Mouse (Mus musculus) forebrain, embryonic 14.5 days (tissue): ENCODE measurements around the gene Nol12. TPM values are rescaled to one million over a fixed set of nuclear protein-coding genes. Genes with fewer than 3 reads are reported as not detected.

ENCODE experiments used
- ATAC-seq: fragments of 200-750 bp; cut with Nextera tagmentation; 2 replicates; pipeline ENCODE4 v1.8.0; 2017; ENCODE audit warnings: mild to moderate bottlenecking, moderate library complexity
- DNase-seq: peaks from one replicate; pipeline ENCODE4 v3.0.0-alpha.2; 2015; ENCODE audit warnings: low spot score
- H3K27ac ChIP-seq: fragments of 300-500 bp; sonication (generic); 2 replicates; pipeline ENCODE4 v1.5.1; 2014; ENCODE audit warnings: low read depth, mild to moderate bottlenecking, control low read depth, low read length, moderate library complexity
- H3K27me3 ChIP-seq: fragments of 300-500 bp; sonication (generic); replicated peaks from 2 replicates; pipeline ENCODE4 v1.6.1; 2014; ENCODE audit warnings: low read length, control low read depth, mixed read lengths; ENCODE audit not compliant: control insufficient read depth, insufficient read depth
- H3K36me3 ChIP-seq: fragments of 300-500 bp; sonication (generic); 2 replicates; pipeline ENCODE4 v1.6.1; 2014; ENCODE audit warnings: low read length, control low read depth; ENCODE audit not compliant: control insufficient read depth, insufficient read depth
- H3K4me1 ChIP-seq: fragments of 300-500 bp; sonication (generic); 2 replicates; pipeline ENCODE4 v1.6.1; 2014; ENCODE audit warnings: antibody characterized with exemption, low read length, control low read depth; ENCODE audit not compliant: control insufficient read depth, insufficient read depth
- H3K4me2 ChIP-seq: fragments of 300-500 bp; sonication (generic); 2 replicates; pipeline ENCODE4 v1.6.1; 2014; ENCODE audit warnings: mild to moderate bottlenecking, control low read depth, low read length
- H3K4me3 ChIP-seq: fragments of 300-500 bp; sonication (generic); 2 replicates; pipeline ENCODE4 v1.5.1; 2014; ENCODE audit warnings: low read depth, low read length, control low read depth
- H3K9ac ChIP-seq: fragments of 300-500 bp; sonication (generic); 2 replicates; pipeline ENCODE4 v1.6.1; 2014; ENCODE audit warnings: mild to moderate bottlenecking, low read length, control low read depth, moderate library complexity
- H3K9me3 ChIP-seq: fragments of 300-500 bp; sonication (generic); replicated peaks from 2 replicates; pipeline ENCODE4 v1.6.1; 2016; ENCODE audit warnings: low read length, control low read depth, mixed read lengths; ENCODE audit not compliant: control insufficient read depth
- WGBS: fragments of 180-500 bp; shearing (Covaris S2); extraction: QIAGEN DNeasy Blood & Tissue Kit; methylation state at CpG from one replicate; pipeline ENCODE4 v1.1.7; 2014; 5-methylcytosine and 5-hydroxymethylcytosine counted together
- microRNA-seq: library from miRNA; unstranded; fragments of <30 nt; microRNA quantifications from one replicate; pipeline ENCODE4, GENCODE M21; 2016
- polyA plus RNA-seq: library from polyadenylated mRNA; unstranded; fragments of >200 nt; fragmentation: Nextera tagmentation; extraction: Ambion mirVana; gene quantifications from 2 replicates; pipeline ENCODE4 v1.2.1, GENCODE M21; 2014

Nol12 gene
- polyA plus RNA-seq, 1 experiment from 2014 or later, result 63.4 TPM

DNA sequence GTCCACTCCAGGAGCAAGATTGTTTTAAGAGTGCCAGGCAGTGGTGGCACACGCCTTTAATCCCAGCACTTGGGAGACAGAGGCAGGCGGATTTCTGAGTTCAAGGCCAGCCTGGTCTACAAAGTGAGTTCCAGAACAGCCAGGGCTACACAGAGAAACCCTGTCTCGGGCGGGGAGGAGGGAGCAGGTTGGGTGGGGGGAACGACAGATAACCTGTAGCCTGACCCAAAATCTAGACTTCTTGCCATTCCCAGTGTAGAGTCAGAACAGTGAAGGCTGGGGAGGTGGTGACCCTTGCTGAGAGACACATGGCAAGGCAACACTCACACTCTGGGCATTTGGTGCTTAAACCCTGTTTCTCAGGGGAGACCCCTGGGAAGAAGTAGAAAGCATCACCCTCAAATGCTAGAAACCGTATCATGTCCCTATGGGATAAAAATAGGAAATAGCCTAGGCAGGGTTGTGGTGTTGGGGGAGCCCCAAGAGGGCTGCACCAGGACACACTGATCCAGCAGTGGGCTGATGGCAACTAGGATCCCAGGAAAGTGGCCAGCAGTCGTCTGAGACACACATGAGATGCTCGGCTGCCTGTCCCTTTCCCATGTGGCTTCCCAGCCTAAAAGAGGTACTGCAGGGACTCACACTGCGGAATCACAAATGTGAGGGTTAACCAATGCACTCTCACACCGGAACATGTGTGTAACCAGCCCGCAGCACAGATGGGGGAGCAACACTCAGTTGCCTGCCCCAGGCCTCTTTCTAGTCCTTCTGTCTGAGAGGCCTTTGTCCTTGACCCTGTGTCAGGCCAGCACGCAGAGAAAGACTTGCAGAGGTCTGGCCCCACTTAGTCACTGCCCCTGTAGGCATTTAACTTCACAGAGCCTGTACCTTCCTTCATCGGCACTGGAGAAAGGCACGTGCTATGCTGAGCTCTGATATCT, 54.7 kb downstream of the Nol12 start:
- H3K36me3 ChIP-seq, result peaks cover 62% of the 10 kb centered on the region
- DNase-seq (no peak), ATAC-seq (no peak)
- 90% methylated on average over 14 of the region's 14 CpGs for WGBS
- peak overlapping the region; percentile 75; the same call in 1 of the 2 replicates for H3K27ac ChIP-seq
- no peaks in the 10 kb centered on the region for H3K27me3 ChIP-seq
- H3K9me3 ChIP-seq, result no peaks in the 10 kb centered on the region
- no peak overlapping the region for H3K4me2 ChIP-seq
- H3K9ac ChIP-seq, result no peak overlapping the region
- no peak overlapping the region for H3K4me3 ChIP-seq
- H3K4me1 ChIP-seq, result peaks cover 9% of the 10 kb centered on the region; the same call in 1 of the 2 replicates

DNA sequence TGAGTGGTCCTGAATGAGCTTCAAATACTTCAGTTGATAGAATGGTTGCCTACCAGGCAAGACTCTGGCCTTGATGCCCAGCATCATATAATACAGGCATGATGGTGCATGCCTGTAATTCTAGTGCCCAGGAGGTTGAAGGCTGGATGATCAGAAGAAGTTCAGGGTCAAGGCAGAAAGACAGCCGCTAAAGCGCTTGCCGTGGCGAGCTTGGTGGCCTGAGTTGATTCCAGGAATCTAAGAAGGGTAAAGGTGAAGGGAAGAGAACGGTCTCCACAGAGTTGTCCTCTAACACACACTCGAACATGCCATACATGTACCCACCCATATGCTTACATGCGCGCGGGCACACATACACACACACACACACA, 55.3 kb downstream of the Nol12 start:
- Histone ChIP-seq H3K4me3 (no peak overlapping the region), H3K9ac (no peak overlapping the region), H3K4me2 (no peak overlapping the region), H3K27me3 (no peaks in the 10 kb centered on the region), H3K9me3 (no peaks in the 10 kb centered on the region), H3K4me1 (peaks cover 9% of the 10 kb centered on the region; the same call in 1 of the 2 replicates), H3K27ac (no peak overlapping the region), H3K36me3 (peaks cover 69% of the 10 kb centered on the region)
- 96% methylated on average over 9 of the region's 9 CpGs for WGBS
- no peak for DNase-seq
- ATAC-seq, result no peak

- no peak overlapping the region for H3K9ac ChIP-seq
- H3K36me3 ChIP-seq, result peaks cover 76% of the 10 kb centered on the region
- no peak overlapping the region for H3K27ac ChIP-seq
- peaks cover 9% of the 10 kb centered on the region; the same call in 1 of the 2 replicates for H3K4me1 ChIP-seq
- no peak overlapping the region for H3K4me2 ChIP-seq
- H3K27me3 ChIP-seq, result no peaks in the 10 kb centered on the region
- no peak for ATAC-seq
- WGBS, result 92% methylated on average over 25 of the region's 25 CpGs
- H3K4me3 ChIP-seq, result no peak overlapping the region
- H3K9me3 ChIP-seq, result no peaks in the 10 kb centered on the region
- no peak for DNase-seq
Measured at GRCm38 (mm10) chr15:78990970-78991525, 56.3 kb downstream of the Nol12 start.

- no peak for ATAC-seq
- Histone ChIP-seq H3K9ac (no peak overlapping the region), H3K36me3 (peaks cover 79% of the 10 kb centered on the region), H3K9me3 (no peaks in the 10 kb centered on the region), H3K4me1 (peaks cover 9% of the 10 kb centered on the region; the same call in 1 of the 2 replicates), H3K27ac (no peak overlapping the region), H3K4me3 (no peak overlapping the region), H3K4me2 (no peak overlapping the region), H3K27me3 (no peaks in the 10 kb centered on the region)
- WGBS, result 93% methylated on average over 7 of the region's 7 CpGs
- no peak for DNase-seq
Measured at GRCm38 (mm10) chr15:78992235-78992634, 57.5 kb downstream of the Nol12 start.

- Histone ChIP-seq H3K27me3 (no peaks in the 10 kb centered on the region), H3K4me1 (peaks cover 8% of the 10 kb centered on the region; the same call in 1 of the 2 replicates), H3K4me3 (no peak overlapping the region), H3K27ac (no peak overlapping the region), H3K36me3 (peaks cover 79% of the 10 kb centered on the region), H3K9me3 (no peaks in the 10 kb centered on the region), H3K9ac (no peak overlapping the region), H3K4me2 (no peak overlapping the region)
- no peak for ATAC-seq
- 99% methylated on average over 24 of the region's 24 CpGs for WGBS
- no peak for DNase-seq
Measured at GRCm38 (mm10) chr15:78992925-78993324, 58.2 kb downstream of the Nol12 start.

Small RNA genes lying within 50 kb of the gene (microRNA-seq; reads per million reads assigned to microRNA genes)
- gene Mir6955, result not detected

Other genes with a start within 250 kb of the Nol12 start
- gene Elfn2, start 216.2 kb upstream of the Nol12 start, polyA plus RNA-seq, result 3.7 and 5.3 TPM in 2 replicates
- gene Mfng, start 161.5 kb upstream of the Nol12 start, polyA plus RNA-seq, result 48.2 and 51.5 TPM in 2 replicates
- gene Card10, start 131.9 kb upstream of the Nol12 start, polyA plus RNA-seq, result 1.1 and 1.4 TPM in 2 replicates
- 5.1 and 8.0 TPM in 2 replicates for gene Cdc42ep1, start 92.3 kb upstream of the Nol12 start, polyA plus RNA-seq
- not detected in 2 replicates for gene Lgals2, start 79.4 kb upstream of the Nol12 start, polyA plus RNA-seq
- gene Gga1, start 57.7 kb upstream of the Nol12 start, polyA plus RNA-seq, result 34.8 and 46.5 TPM in 2 replicates
- not detected in 2 replicates for gene Gm49510, start 35.3 kb upstream of the Nol12 start, polyA plus RNA-seq
- gene Sh3bp1, start 35.2 kb upstream of the Nol12 start, polyA plus RNA-seq, result 4.2 and 5.8 TPM in 2 replicates
- 101 and 109 TPM in 2 replicates for gene Pdxp, start 21.0 kb upstream of the Nol12 start, polyA plus RNA-seq
- gene Lgals1, start 8.2 kb upstream of the Nol12 start, polyA plus RNA-seq, result 89.0 and 98.0 TPM in 2 replicates
- gene Triobp, start 12.8 kb downstream of the Nol12 start, polyA plus RNA-seq, result 29.3 and 38.7 TPM in 2 replicates
- gene H1f0, start 93.5 kb downstream of the Nol12 start, polyA plus RNA-seq, result 155 and 238 TPM in 2 replicates
- gene Galr3, start 107.0 kb downstream of the Nol12 start, polyA plus RNA-seq, result not detected in 2 replicates
- gene Ankrd54, start 128.0 kb downstream of the Nol12 start, polyA plus RNA-seq, result 51.3 and 53.3 TPM in 2 replicates
- gene Eif3l, start 140.2 kb downstream of the Nol12 start, polyA plus RNA-seq, result 191 and 209 TPM in 2 replicates
- 5.7 and 6.3 TPM in 2 replicates for gene Micall1, start 174.0 kb downstream of the Nol12 start, polyA plus RNA-seq
- 319 and 356 TPM in 2 replicates for gene Polr2f, start 206.1 kb downstream of the Nol12 start, polyA plus RNA-seq
- gene 1700088E04Rik, start 206.3 kb downstream of the Nol12 start, polyA plus RNA-seq, result 14.8 and 17.1 TPM in 2 replicates
- gene Sox10, start 230.3 kb downstream of the Nol12 start, polyA plus RNA-seq, result 0.89 and 1.9 TPM in 2 replicates